Mouse (Mus musculus): ENCODE measurements around the gene Sap18. TPM values are rescaled to one million over a fixed set of nuclear protein-coding genes. Genes with fewer than 3 reads are reported as not detected.

Sap18 gene
- polyA plus RNA-seq, 1 experiment from 2014 or later: 16.1 TPM

DNA sequence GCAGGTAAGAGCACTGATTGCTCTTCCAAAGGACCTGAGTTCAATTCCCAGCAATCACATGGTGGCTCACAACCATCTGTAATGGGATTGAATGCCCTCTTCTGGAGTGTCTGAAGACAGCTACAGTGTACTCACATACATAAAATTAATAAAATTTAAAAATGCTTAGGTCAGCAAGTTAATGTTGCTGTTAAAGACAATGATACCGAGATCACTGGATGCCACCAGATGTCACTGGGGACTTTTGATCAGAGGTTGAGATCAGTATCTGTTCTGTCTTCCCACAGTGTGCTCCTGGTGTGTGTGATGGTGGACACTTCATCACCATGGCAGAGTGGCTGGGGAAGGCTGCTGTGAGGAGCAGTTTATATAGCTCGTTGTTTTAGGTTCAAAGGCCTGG lies 8.7 kb upstream of the Sap18 start:
- ATAC-seq: no peak
- H3K9me3 ChIP-seq (replicated peaks): no peaks in the 10 kb centered on the region
- H3K9ac ChIP-seq: no peak overlapping the region
- no peak overlapping the region for H3K4me2 ChIP-seq
- no peak overlapping the region for H3K4me3 ChIP-seq
- no peaks in the 10 kb centered on the region for H3K4me1 ChIP-seq
- H3K27me3 ChIP-seq (replicated peaks): no peaks in the 10 kb centered on the region; the same call in 1 of the 2 replicates
- 78% methylated on average over 2 of the region's 2 CpGs for WGBS (ENCODE audit: insufficient replicate concordance)
- no peaks in the 10 kb centered on the region for H3K36me3 ChIP-seq
- no peak overlapping the region for H3K27ac ChIP-seq

DNA sequence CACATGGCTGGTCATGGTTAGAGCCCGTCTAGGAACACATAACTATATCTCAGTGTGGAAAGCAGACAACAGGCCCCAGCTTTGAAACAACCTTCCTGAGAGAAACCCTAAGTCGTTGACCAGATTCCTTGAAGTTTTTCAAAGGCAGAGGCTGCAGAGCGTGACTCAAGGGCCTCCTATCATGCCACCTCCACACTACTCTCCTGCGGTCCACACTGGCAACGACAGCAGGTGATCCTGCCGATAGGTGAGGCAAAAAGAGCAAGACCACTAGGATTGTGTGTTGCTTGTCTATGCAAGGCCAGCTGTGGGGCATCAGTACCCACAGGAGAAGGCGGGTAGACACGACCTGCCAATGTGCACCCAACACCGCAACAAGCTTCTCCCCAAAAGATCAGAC lies 8.2 kb upstream of the Sap18 start:
- Histone ChIP-seq H3K4me3 (no peak overlapping the region), H3K9ac (no peak overlapping the region), H3K36me3 (no peaks in the 10 kb centered on the region), H3K27ac (no peak overlapping the region), H3K27me3 (replicated peaks) (no peaks in the 10 kb centered on the region; the same call in 1 of the 2 replicates), H3K9me3 (replicated peaks) (no peaks in the 10 kb centered on the region), H3K4me1 (no peaks in the 10 kb centered on the region), H3K4me2 (no peak overlapping the region)
- WGBS (ENCODE audit: insufficient replicate concordance): 78% methylated on average over 9 of the region's 9 CpGs
- no peak for ATAC-seq

- 67% methylated on average over 4 of the region's 4 CpGs for WGBS (ENCODE audit: insufficient replicate concordance)
- no peak overlapping the region for H3K4me2 ChIP-seq
- no peaks in the 10 kb centered on the region for H3K9me3 ChIP-seq (replicated peaks)
- H3K4me3 ChIP-seq: no peak overlapping the region
- H3K27me3 ChIP-seq (replicated peaks): no peaks in the 10 kb centered on the region
- no peak for ATAC-seq
- no peak overlapping the region for H3K9ac ChIP-seq
- no peak overlapping the region for H3K27ac ChIP-seq
- no peaks in the 10 kb centered on the region for H3K4me1 ChIP-seq
- no peaks in the 10 kb centered on the region for H3K36me3 ChIP-seq
Measured at GRCm38 (mm10) chr14:57791171-57791570, 6.8 kb upstream of the Sap18 start.

GRCm38 (mm10) chr14:57797551-57797950 lies 429 bp upstream of the Sap18 start:
- H3K36me3 ChIP-seq: peaks cover 28% of the 10 kb centered on the region
- peak overlapping the region; percentile 80 for H3K4me3 ChIP-seq
- peak overlapping the region; percentile 74 for H3K27ac ChIP-seq
- 7% methylated on average over 7 of the region's 7 CpGs for WGBS (ENCODE audit: insufficient replicate concordance)
- H3K9me3 ChIP-seq (replicated peaks): no peaks in the 10 kb centered on the region
- peak overlapping the region; percentile 92 for H3K4me2 ChIP-seq
- ATAC-seq: peak; percentile 8
- H3K4me1 ChIP-seq: peaks cover 31% of the 10 kb centered on the region
- peak overlapping the region; percentile 62 for H3K9ac ChIP-seq
- no peaks in the 10 kb centered on the region for H3K27me3 ChIP-seq (replicated peaks)

DNA sequence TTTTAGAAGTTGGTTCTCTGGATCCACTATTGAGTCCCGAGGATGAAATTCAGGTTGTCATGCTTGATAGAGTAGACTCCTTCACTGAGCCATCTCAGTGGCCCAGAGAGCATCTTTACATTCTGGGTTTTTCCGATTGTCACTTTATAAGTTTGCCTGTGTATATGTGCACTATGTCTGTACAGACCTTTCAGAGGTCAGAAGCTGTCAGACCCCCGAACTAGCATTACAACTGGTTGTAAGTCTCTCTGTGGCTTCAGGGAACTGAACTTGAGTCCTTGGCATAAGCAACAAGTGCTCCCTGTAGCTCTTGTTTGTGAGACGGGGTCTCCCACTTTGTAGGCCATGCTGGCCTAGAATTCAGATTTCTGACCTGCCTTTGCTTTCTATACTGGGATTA lies 5.8 kb downstream of the Sap18 start:
- no peak overlapping the region for H3K27ac ChIP-seq
- 78% methylated on average over 4 of the region's 4 CpGs for WGBS (ENCODE audit: insufficient replicate concordance)
- H3K36me3 ChIP-seq: peaks cover 88% of the 10 kb centered on the region
- no peak overlapping the region for H3K4me3 ChIP-seq
- no peaks in the 10 kb centered on the region for H3K27me3 ChIP-seq (replicated peaks)
- no peak for ATAC-seq
- H3K9me3 ChIP-seq (replicated peaks): no peaks in the 10 kb centered on the region
- H3K4me2 ChIP-seq: no peak overlapping the region
- no peak overlapping the region for H3K9ac ChIP-seq
- H3K4me1 ChIP-seq: peaks cover 23% of the 10 kb centered on the region

DNA sequence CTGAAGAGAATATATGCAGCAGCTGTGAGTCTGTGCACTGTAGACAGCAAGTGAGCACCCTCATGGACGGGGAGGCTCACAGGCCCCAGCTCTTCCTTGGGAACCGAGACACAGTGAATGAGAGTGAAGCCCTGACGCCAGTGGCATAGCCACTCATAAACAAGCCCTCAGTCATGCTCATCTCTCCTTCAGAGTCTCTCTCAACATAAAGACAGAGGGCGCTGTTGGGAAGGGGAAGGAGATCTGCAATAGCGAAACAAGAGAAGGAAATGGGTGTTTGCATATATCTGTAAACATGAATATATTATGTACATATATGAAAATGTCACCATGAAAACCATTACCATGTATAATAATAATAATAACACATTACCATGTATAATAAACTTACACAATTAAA lies 10.6 kb downstream of the Sap18 start:
- no peak overlapping the region for H3K9ac ChIP-seq
- no peak overlapping the region for H3K4me2 ChIP-seq
- peaks cover 97% of the 10 kb centered on the region for H3K36me3 ChIP-seq
- H3K4me3 ChIP-seq: no peak overlapping the region
- ATAC-seq: peak; percentile 40; the same call in 1 of the 2 replicates
- no peaks in the 10 kb centered on the region for H3K9me3 ChIP-seq (replicated peaks)
- 53% methylated on average over 5 of the region's 5 CpGs for WGBS (ENCODE audit: insufficient replicate concordance)
- H3K27me3 ChIP-seq (replicated peaks): no peaks in the 10 kb centered on the region
- H3K27ac ChIP-seq: no peak overlapping the region
- no peaks in the 10 kb centered on the region for H3K4me1 ChIP-seq

DNA sequence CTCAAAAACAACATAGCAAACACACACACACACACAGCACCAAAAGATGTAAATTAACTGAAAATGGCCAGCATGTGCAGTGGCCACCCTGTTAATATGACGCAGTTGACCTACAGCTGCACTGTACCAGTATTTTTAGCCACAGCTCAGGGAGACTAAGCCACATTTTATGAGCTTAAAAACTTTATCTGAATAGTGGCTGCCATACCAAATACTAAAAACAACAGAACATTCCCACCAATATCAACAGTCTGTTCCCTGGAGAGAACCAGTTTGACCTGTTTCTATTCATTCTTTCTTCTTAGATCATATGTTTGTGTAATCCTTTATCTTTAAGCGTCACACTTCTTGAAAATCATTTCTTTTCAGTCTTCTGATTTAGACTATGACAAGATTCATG lies 12.9 kb downstream of the Sap18 start:
- Histone ChIP-seq H3K4me1 (no peaks in the 10 kb centered on the region), H3K27me3 (replicated peaks) (no peaks in the 10 kb centered on the region), H3K9me3 (replicated peaks) (no peaks in the 10 kb centered on the region), H3K4me3 (no peak overlapping the region), H3K4me2 (no peak overlapping the region), H3K9ac (no peak overlapping the region), H3K27ac (no peak overlapping the region), H3K36me3 (peaks cover 97% of the 10 kb centered on the region)
- WGBS (ENCODE audit: insufficient replicate concordance): 71% methylated on average over 2 of the region's 2 CpGs
- no peak for ATAC-seq

DNA sequence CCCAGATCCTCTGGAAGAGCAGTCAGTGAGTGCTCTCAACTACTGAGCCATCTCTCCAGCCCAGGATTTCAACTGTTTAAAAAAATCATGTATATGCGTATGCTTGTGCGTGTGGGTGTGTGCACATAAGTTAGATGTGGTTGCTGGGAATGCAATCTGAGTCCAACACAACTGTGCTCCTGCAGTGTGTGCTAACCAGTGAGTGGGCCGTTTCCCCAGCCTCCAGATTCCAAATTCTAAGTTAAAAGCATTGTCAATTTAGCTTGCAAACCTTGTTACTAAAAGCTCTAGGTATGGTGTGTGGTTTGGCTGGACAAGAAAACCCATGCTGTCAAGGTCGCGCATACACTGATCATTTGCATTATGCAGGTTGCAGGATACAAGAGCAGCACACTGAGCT lies 13.9 kb downstream of the Sap18 start:
- Histone ChIP-seq H3K27me3 (replicated peaks) (no peaks in the 10 kb centered on the region), H3K4me1 (no peaks in the 10 kb centered on the region), H3K4me3 (no peak overlapping the region), H3K9me3 (replicated peaks) (no peaks in the 10 kb centered on the region), H3K27ac (no peak overlapping the region), H3K36me3 (peaks cover 97% of the 10 kb centered on the region), H3K4me2 (no peak overlapping the region), H3K9ac (no peak overlapping the region)
- ATAC-seq: no peak
- 91% methylated on average over 5 of the region's 5 CpGs for WGBS (ENCODE audit: insufficient replicate concordance)

GRCm38 (mm10) chr14:57820839-57821238 lies 22.9 kb downstream of the Sap18 start:
- ATAC-seq: no peak
- H3K4me1 ChIP-seq: peaks cover 33% of the 10 kb centered on the region
- H3K27me3 ChIP-seq (replicated peaks): no peaks in the 10 kb centered on the region
- WGBS (ENCODE audit: insufficient replicate concordance): 20% methylated on average over 4 of the region's 4 CpGs
- H3K4me3 ChIP-seq: no peak overlapping the region
- peaks cover 75% of the 10 kb centered on the region for H3K36me3 ChIP-seq
- H3K9ac ChIP-seq: no peak overlapping the region
- no peaks in the 10 kb centered on the region for H3K9me3 ChIP-seq (replicated peaks)
- H3K4me2 ChIP-seq: no peak overlapping the region
- H3K27ac ChIP-seq: no peak overlapping the region

DNA sequence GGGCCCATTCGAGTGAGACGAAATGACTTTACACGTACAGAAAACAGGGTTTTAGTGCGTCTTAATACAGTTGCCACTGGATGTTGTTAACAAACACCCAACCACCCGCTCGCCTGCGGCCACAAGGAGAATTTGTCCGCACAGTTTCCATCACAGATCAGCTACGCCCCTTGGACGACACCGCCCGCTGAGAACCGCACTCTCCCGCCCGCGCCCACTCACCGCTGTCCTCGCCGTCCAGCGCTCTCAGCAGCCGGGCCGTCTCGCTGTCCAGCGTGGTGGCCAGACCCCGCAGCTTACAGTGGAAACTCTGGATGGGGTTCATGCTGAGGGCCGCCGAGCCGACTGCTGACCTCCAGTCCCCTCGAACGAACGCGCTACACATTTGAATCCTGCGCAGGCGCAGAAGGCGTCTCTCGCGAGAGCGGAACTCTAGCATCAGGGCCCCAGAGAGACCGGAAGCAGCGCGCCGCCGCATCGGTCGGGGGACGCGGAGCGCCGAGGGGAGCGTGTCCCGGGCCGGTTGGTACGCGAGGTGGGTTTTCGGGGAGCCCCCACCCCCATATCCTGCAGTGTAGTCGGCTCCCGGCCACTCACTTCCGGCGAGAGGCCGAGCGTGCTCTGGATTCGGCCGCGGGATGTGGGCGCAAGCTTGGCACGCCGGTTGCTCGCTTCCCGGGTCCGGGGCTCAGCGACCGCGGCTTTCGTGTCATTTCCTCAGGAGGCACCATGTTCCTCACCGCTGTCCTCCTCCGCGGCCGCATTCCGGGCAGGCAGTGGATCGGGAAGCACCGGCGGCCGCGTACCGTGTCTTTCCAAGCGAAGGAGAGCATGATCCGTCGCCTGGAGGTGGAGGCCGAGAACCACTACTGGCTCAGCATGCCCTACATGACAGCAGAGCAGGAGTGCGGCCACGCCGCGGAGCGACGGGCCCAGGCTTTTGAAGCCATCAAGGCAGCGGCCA lies 28.1 kb downstream of the Sap18 start, which contains the start of the genes Ska3 and Mrpl57:
Gene Ska3, minus strand, starts transcription at position 398 of the 964 bp plus-strand sequence.
Gene Mrpl57, plus strand, starts transcription at position 447 of the 964 bp plus-strand sequence.
- Histone ChIP-seq H3K4me1 (peaks cover 38% of the 10 kb centered on the region), H3K9ac (peak within 1 kb of the TSS; percentile 89), H3K9me3 (replicated peaks) (no peaks in the 10 kb centered on the region), H3K36me3 (peaks cover 44% of the 10 kb centered on the region), H3K4me2 (peak within 1 kb of the TSS; percentile 86), H3K27ac (peak within 1 kb of the TSS; percentile 91), H3K4me3 (peak within 1 kb of the TSS; percentile 86), H3K27me3 (replicated peaks) (no peaks in the 10 kb centered on the region)
- whole genome bisulfite sequencing (ENCODE audit: insufficient replicate concordance): under 1% methylated on average over 96 of the region's 96 CpGs
- peak; percentile 94 for ATAC-seq

- peak overlapping the region; percentile 91 for H3K27ac ChIP-seq
- peaks cover 34% of the 10 kb centered on the region for H3K4me1 ChIP-seq
- H3K27me3 ChIP-seq (replicated peaks): no peaks in the 10 kb centered on the region
- H3K9ac ChIP-seq: peak overlapping the region; percentile 89
- peak overlapping the region; percentile 86 for H3K4me2 ChIP-seq
- H3K4me3 ChIP-seq: peak overlapping the region; percentile 86
- H3K9me3 ChIP-seq (replicated peaks): no peaks in the 10 kb centered on the region
- peaks cover 35% of the 10 kb centered on the region for H3K36me3 ChIP-seq
- 45% methylated on average over 1 of the region's 1 CpGs for WGBS (ENCODE audit: insufficient replicate concordance)
- no peak for ATAC-seq
Measured at GRCm38 (mm10) chr14:57827284-57827683, 29.3 kb downstream of the Sap18 start.

DNA sequence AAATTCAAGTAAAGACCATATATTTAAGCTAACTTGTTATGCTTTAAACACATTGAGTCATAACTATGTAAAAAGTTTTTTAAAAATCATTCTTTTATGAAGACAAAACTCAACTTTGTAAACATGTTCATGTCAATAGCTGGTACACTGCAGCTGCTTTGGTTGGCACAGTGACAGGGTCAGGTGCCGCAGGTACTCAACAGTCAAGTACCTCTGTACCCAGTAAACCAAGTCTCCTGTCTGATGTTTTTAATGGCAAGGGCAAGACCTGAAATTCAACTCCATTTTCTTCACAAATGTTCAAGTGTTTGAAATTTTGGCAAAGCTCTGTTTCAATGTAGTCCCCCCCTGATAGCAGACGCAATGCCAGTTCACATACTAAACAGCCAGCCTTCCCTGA lies 35.5 kb downstream of the Sap18 start:
- no peak overlapping the region for H3K4me2 ChIP-seq
- peaks cover 42% of the 10 kb centered on the region for H3K36me3 ChIP-seq
- 94% methylated on average over 2 of the region's 2 CpGs for WGBS (ENCODE audit: insufficient replicate concordance)
- H3K27ac ChIP-seq: no peak overlapping the region
- H3K9me3 ChIP-seq (replicated peaks): no peaks in the 10 kb centered on the region
- no peak for ATAC-seq
- H3K4me3 ChIP-seq: no peak overlapping the region
- H3K9ac ChIP-seq: no peak overlapping the region
- H3K4me1 ChIP-seq: peaks cover 16% of the 10 kb centered on the region
- no peaks in the 10 kb centered on the region for H3K27me3 ChIP-seq (replicated peaks)
